Mouse (Mus musculus): ENCODE measurements around the gene Jazf1. TPM values are rescaled to one million over a fixed set of nuclear protein-coding genes. Genes with fewer than 3 reads are reported as not detected.

Jazf1 gene
- polyA plus RNA-seq, 1 experiment from 2014 or later: 11.5 TPM

DNA sequence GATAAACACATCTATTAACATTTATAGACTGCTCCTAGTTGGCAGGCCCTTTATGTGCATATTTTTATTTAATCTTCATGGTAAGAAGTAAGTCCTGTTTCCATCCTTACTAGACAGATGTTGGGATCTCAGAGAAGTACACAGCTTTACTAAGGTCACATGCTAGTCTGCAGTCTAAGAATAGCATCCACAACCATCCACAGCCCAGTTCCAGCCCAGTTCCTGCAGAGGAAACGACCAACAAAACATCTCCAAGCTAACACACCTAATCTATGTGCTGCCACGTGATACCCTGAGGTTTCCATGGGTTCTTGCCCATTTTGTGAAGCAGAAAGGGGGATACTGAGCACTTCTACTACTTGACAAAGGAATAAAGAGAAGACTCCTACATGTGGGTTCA, 13.5 kb downstream of the Jazf1 start:
- Histone ChIP-seq H3K4me3 (no peak overlapping the region), H3K27me3 (replicated peaks) (0 out of 2 replicates have a peak, but pooled peaks cover 4% of the 10 kb centered on the region), H3K36me3 (no peaks in the 10 kb centered on the region), H3K27ac (ENCODE audit: poor library complexity, severe bottlenecking) (no peak overlapping the region), H3K4me2 (no peak overlapping the region), H3K9me3 (replicated peaks) (no peaks in the 10 kb centered on the region), H3K9ac (no peak overlapping the region), H3K4me1 (replicated peaks) (peaks cover 15% of the 10 kb centered on the region)
- ATAC-seq (ENCODE audit: insufficient number of reproducible peaks, low FRiP score): no peak
- WGBS: 23% methylated on average over 2 of the region's 2 CpGs

DNA sequence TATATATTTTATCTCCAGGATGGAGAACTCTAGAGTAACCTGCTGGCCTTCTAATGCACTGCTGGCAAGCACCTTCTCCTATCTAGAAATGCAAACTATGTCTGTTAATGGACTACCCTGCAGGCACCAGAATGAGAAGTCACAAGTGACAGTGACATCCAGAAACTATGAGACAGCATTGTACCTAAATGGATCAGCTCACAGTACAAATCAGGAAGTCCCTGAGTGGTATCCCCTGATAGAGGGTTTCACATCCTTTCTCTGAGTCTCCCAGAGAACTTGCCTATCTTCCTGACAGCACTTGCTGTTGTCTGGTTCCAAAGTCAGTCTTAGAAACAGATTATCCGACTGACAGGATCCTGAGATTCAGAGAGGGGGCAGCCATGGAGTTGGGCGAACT, 22.9 kb downstream of the Jazf1 start:
- Histone ChIP-seq H3K27me3 (replicated peaks) (no peaks in the 10 kb centered on the region), H3K9ac (no peak overlapping the region), H3K4me2 (no peak overlapping the region), H3K36me3 (no peaks in the 10 kb centered on the region), H3K4me1 (replicated peaks) (peaks cover 13% of the 10 kb centered on the region), H3K4me3 (no peak overlapping the region), H3K27ac (ENCODE audit: poor library complexity, severe bottlenecking) (no peak overlapping the region), H3K9me3 (replicated peaks) (no peaks in the 10 kb centered on the region)
- no peak for ATAC-seq (ENCODE audit: insufficient number of reproducible peaks, low FRiP score)
- 63% methylated on average over 2 of the region's 2 CpGs for WGBS

DNA sequence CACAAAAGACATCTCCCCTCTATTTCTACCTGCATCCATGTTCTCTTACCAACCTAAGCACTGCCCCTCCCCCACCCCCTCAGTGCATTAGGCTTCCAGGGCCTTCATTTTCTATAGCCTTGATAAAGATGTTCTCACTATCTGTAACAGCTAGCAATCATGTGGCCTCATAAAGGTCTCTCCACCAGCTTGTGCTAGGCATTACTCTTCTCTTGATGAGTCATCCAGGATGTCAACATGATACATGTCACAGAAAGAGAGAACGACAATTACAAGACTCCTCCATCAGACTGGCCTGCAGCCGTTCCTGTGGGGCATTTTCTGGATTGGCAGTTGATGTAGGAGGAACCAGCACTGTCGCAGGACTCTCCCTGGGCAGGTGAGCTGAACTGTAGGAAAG, 30.3 kb downstream of the Jazf1 start:
- Histone ChIP-seq H3K4me1 (replicated peaks) (peaks cover 17% of the 10 kb centered on the region), H3K4me3 (no peak overlapping the region), H3K4me2 (no peak overlapping the region), H3K27ac (ENCODE audit: poor library complexity, severe bottlenecking) (no peak overlapping the region), H3K27me3 (replicated peaks) (no peaks in the 10 kb centered on the region), H3K9me3 (replicated peaks) (no peaks in the 10 kb centered on the region), H3K9ac (no peak overlapping the region), H3K36me3 (no peaks in the 10 kb centered on the region)
- 42% methylated on average over 3 of the region's 3 CpGs for WGBS
- ATAC-seq (ENCODE audit: insufficient number of reproducible peaks, low FRiP score): no peak

DNA sequence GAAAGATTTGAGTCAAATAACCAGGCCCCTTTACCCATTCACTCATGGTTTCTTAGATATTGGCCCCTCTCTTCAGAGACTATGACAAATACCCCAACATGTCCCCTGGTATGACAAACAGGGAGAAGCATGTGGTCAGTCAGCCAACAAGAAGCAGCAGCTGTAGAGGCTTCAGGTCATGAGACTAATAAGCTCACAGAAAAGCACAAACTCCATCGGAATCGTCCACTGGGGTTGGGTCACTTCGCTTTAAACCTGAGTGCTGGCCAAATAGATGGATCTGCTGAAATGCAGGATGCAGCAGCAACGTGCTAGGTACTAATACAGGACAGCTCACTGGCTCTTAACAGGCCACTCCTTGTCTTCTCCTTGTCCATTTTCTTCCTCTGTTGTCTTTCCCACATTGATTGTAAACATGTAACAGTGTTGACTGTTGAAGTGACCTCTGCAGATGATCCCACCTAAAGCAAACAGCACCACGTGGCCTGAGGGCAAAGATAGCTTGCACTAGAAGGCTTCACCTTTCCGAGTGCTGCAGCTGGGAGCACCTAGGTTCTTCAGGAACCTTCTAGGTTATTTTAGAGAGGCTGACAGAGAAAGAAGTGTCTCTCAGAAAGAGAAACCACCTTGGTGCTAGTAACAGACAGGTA, 33.9 kb downstream of the Jazf1 start:
- H3K4me2 ChIP-seq: no peak overlapping the region
- H3K4me1 ChIP-seq (replicated peaks): peaks cover 42% of the 10 kb centered on the region
- H3K4me3 ChIP-seq: no peak overlapping the region
- H3K27me3 ChIP-seq (replicated peaks): no peaks in the 10 kb centered on the region
- no peak overlapping the region for H3K27ac ChIP-seq (ENCODE audit: poor library complexity, severe bottlenecking)
- no peaks in the 10 kb centered on the region for H3K9me3 ChIP-seq (replicated peaks)
- no peak for ATAC-seq (ENCODE audit: insufficient number of reproducible peaks, low FRiP score)
- 75% methylated on average over 6 of the region's 6 CpGs for WGBS
- H3K36me3 ChIP-seq: no peaks in the 10 kb centered on the region
- no peak overlapping the region for H3K9ac ChIP-seq

DNA sequence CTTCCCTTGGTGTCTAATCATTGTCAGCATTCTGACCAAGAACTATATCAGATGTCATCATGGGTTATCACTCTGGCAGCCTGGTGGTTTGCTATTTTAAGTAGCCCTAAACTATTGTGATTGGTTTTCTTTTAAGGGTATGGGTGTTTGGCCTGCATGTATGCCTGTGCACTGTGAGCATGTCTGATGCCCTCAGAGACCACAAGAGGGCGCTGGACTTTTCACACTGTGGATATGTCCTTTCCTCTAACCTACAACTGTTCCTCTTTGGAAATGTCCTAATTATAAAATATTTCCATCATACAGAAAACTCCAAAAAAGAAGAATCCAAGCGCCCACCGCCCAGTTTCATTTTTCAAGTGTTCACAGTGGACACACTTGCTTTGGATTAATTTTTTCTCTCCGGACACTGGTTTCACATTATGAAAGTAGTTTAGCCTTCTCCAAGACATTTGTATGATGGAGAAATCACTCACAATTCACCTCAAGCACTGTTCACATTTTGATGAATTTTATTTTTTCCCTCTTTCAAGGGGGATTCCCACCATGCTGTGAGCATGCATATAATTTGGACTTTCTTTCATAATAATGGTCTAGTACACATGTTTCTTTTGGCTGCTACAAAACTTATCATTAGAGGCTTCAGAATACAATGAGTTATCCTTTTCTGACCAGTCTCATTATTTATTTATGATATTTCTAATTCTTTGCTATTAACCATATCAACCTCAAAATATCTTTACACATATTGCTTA, 35.5 kb downstream of the Jazf1 start:
- Histone ChIP-seq H3K4me3 (no peak overlapping the region), H3K9me3 (replicated peaks) (no peaks in the 10 kb centered on the region), H3K4me1 (replicated peaks) (peaks cover 37% of the 10 kb centered on the region), H3K36me3 (no peaks in the 10 kb centered on the region), H3K4me2 (no peak overlapping the region), H3K27ac (ENCODE audit: poor library complexity, severe bottlenecking) (no peak overlapping the region), H3K9ac (no peak overlapping the region), H3K27me3 (replicated peaks) (no peaks in the 10 kb centered on the region)
- no peak for ATAC-seq (ENCODE audit: insufficient number of reproducible peaks, low FRiP score)
- WGBS: 66% methylated on average over 4 of the region's 4 CpGs

DNA sequence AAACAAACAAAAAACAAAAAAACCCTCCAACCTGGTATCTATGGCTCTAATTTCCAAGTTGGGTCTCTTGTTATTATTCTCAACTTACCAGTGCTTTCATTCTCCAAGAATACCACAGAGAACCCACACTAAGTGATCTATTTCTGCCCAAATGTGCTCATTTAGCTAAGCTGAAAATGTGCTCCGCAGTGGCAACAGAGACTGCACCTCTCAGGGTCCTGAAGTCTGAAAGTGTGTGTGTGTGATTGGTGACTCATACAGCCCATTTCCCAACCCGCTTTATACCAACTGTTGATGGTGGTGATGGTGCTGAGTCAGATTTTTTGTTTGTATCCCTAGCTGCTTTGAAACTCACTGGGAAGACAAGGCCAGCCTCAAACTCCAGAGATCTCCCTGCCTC, 46.4 kb downstream of the Jazf1 start:
- Histone ChIP-seq H3K9me3 (replicated peaks) (no peaks in the 10 kb centered on the region), H3K4me2 (no peak overlapping the region), H3K36me3 (no peaks in the 10 kb centered on the region), H3K4me1 (replicated peaks) (peaks cover 9% of the 10 kb centered on the region), H3K4me3 (no peak overlapping the region), H3K27me3 (replicated peaks) (no peaks in the 10 kb centered on the region), H3K9ac (no peak overlapping the region), H3K27ac (ENCODE audit: poor library complexity, severe bottlenecking) (no peak overlapping the region)
- 81% methylated on average over 2 of the region's 2 CpGs for WGBS
- no peak for ATAC-seq (ENCODE audit: insufficient number of reproducible peaks, low FRiP score)

DNA sequence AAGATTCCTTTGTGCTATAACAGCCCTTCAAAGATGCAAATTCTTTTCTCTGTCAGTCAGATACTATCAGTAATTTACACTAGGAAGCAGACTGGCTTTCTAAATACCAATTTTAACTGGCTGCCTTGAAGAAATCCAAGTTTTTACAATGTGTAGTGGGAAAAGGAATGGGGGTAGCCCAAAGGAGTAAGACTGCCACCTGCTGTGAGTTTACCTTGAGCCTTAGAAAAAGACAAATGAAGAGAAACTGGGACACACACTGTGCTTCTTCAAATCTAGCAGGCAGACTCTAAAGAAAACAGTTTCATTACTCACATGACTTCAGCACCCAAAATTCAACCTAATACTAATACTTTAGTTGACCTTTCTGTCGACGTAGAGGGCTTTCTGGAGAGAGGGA, 47.4 kb downstream of the Jazf1 start:
- H3K27me3 ChIP-seq (replicated peaks): no peaks in the 10 kb centered on the region
- no peak overlapping the region for H3K4me3 ChIP-seq
- no peak overlapping the region for H3K9ac ChIP-seq
- no peak for ATAC-seq (ENCODE audit: insufficient number of reproducible peaks, low FRiP score)
- H3K27ac ChIP-seq (ENCODE audit: poor library complexity, severe bottlenecking): no peak overlapping the region
- no peak overlapping the region for H3K4me2 ChIP-seq
- H3K4me1 ChIP-seq (replicated peaks): peaks cover 9% of the 10 kb centered on the region
- H3K9me3 ChIP-seq (replicated peaks): no peaks in the 10 kb centered on the region
- 60% methylated on average over 2 of the region's 2 CpGs for WGBS
- H3K36me3 ChIP-seq: no peaks in the 10 kb centered on the region

DNA sequence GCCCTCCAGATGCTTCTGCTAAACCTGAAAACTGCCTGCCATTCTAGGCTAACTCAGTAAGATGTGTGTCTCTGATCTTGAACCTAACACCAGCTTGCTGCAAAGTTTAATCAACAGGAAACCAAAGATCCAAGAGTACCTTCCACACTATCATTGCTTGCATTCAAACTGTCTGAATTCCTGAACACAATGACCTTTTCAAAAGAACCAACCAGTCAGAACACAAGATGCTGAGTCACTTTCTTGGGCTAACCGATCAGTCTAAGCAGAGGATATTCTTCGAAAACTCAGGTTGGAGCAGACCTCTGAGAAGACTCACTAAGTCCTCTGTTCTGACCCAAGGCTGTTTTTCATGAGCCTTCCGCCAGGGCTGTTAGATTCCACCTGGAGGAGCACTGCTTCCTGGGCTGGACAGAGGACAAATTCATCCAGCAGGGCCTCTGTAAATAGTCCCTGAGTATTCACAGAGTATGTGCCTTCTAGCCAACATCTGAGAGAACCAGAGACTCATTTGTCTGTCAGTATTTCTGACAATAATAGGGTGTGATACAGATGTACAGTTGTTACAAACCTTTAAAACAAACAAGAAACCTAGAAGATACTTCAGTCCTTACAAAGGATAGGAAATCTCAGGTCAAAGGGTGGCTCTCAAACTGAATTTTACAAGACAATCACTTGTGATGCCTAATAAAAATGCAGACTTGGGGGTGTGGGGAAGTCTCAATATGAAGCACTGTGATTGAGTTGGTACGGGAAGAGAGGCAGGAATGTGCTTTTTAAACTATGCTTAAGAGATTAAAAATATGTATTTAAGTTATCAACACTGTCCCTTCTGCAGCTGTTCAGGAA, 50.9 kb downstream of the Jazf1 start:
- Histone ChIP-seq H3K27ac (ENCODE audit: poor library complexity, severe bottlenecking) (no peak overlapping the region), H3K9me3 (replicated peaks) (no peaks in the 10 kb centered on the region), H3K27me3 (replicated peaks) (no peaks in the 10 kb centered on the region), H3K36me3 (no peaks in the 10 kb centered on the region), H3K9ac (no peak overlapping the region), H3K4me3 (no peak overlapping the region), H3K4me2 (no peak overlapping the region), H3K4me1 (replicated peaks) (peaks cover 9% of the 10 kb centered on the region)
- no peak for ATAC-seq (ENCODE audit: insufficient number of reproducible peaks, low FRiP score)
- WGBS: 69% methylated on average over 4 of the region's 4 CpGs

DNA sequence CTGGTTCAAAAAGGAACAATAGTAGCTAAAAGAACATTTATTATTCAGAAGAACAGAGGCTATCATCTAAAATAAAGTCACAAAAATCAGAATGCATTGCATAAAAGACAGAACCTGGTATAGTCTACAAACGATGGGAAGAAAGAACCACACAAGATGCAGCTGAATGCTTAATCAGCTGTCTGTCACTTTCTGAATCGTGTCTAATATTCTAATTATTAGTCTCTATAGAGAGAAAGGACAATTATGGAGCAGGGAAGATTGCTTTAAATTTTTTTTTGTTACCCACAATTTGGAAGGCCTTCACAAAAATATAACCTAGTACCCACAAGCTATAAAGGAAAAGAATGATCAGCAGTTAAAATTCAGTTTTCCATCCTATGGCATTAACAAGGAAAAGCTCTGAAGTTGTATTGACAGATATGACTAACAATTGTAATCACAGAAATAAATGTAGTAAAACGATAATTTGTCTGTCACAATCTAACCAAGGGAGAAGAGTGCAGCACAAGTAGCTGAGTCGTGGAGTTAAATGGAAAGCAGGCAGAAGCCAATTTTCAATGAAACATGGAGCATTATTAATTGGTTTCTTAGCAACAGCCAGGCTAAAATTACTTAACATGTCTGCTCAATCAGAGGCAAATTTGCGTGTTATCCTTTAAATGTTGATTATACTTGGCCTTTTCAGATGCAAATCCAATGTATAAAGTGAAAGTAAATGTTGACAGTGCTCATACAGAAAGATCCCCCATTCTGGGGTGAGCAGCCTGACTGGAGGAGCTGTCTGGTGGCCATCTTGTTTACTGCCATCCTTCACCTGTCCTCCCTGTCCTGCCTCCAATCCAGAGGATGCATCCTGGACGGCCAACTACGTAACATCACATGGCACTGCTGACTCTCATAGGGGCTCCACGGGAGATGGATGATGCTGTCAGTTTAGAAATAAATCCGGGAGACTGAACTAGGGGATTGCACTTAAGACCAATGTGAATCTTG, 53.7 kb downstream of the Jazf1 start:
- no peak overlapping the region for H3K27ac ChIP-seq (ENCODE audit: poor library complexity, severe bottlenecking)
- H3K9ac ChIP-seq: no peak overlapping the region
- WGBS: 84% methylated on average over 9 of the region's 9 CpGs
- no peaks in the 10 kb centered on the region for H3K27me3 ChIP-seq (replicated peaks)
- no peak for ATAC-seq (ENCODE audit: insufficient number of reproducible peaks, low FRiP score)
- no peaks in the 10 kb centered on the region for H3K9me3 ChIP-seq (replicated peaks)
- H3K4me3 ChIP-seq: no peak overlapping the region
- 0 out of 2 replicates have a peak, but pooled peaks cover 8% of the 10 kb centered on the region for H3K4me1 ChIP-seq (replicated peaks)
- H3K36me3 ChIP-seq: no peaks in the 10 kb centered on the region
- no peak overlapping the region for H3K4me2 ChIP-seq

DNA sequence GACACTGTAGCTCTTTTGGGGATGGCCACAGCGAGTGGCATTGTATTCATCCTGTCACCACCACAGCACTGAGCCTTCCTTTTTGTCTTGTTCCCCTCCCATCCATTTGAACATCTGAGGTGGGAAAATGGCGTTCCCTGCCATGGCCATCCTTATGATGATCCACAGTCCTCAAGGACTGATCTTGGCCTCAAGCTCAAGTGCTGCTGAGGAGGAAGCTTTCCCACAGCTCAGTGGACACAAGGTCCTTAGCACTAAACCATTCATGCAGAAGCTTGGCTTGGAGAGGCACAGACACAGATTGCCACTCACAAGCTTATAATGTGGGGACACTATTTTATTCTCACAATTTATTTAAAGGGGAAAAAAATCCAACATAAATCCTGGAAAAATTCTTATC, 58.1 kb downstream of the Jazf1 start:
- Histone ChIP-seq H3K27ac (ENCODE audit: poor library complexity, severe bottlenecking) (no peak overlapping the region), H3K27me3 (replicated peaks) (no peaks in the 10 kb centered on the region), H3K4me1 (replicated peaks) (peaks cover 16% of the 10 kb centered on the region), H3K4me2 (no peak overlapping the region), H3K36me3 (no peaks in the 10 kb centered on the region), H3K9ac (no peak overlapping the region), H3K9me3 (replicated peaks) (no peaks in the 10 kb centered on the region), H3K4me3 (no peak overlapping the region)
- 82% methylated on average over 2 of the region's 2 CpGs for WGBS
- ATAC-seq (ENCODE audit: insufficient number of reproducible peaks, low FRiP score): no peak

Measured in heart, embryonic 12.5 days (tissue).